Mouse (Mus musculus): Measurements from ENCODE around the gene Rprd2. TPM values are rescaled to one million over a fixed set of nuclear protein-coding genes. Genes with fewer than 3 reads are reported as not detected.

Rprd2 gene
- polyA plus RNA-seq, 1 experiment from 2014 or later, result 35.3 TPM

- ChIA-PET CTCF (interaction anchor here (1.5 kb wide), 1 partner anchor 21 kb away, joined by 3 read pairs; no protein-coding TSS in a partner anchor), POLR2A (no interaction called here)
- in situ Hi-C loops (cut with MboI; ENCODE audit: low pct_unique_long_range_greater_than_20kb), result no loop called here
- DNase-seq (ENCODE audit: low read depth, low spot score) (no peak), ATAC-seq (no peak)
- no peaks in the 10 kb centered on the region for H3K27me3 ChIP-seq
- no peak for TF ChIP-seq CTCF (IDR thresholded peaks at IDR 0.05)
Observed at GRCm38 (mm10) chr3:95785501-95785900, 33.2 kb downstream of the Rprd2 start.

GRCm38 (mm10) chr3:95771985-95772384 is 46.7 kb downstream of the Rprd2 start:
- no peak for DNase-seq (ENCODE audit: low read depth, low spot score)
- no peaks in the 10 kb centered on the region for H3K27me3 ChIP-seq
- TF ChIP-seq CTCF (IDR thresholded peaks at IDR 0.05), result peak; percentile 82
- no peak for ATAC-seq
- in situ Hi-C loops (cut with MboI; ENCODE audit: low pct_unique_long_range_greater_than_20kb), result loop anchor here (5.0 kb wide), 1 partner anchor 255 kb away; no protein-coding TSS in a partner anchor
- ChIA-PET POLR2A (no interaction called here), CTCF (interaction anchor here (1.0 kb wide), 1 partner anchor 137 kb away, joined by 3 read pairs; no protein-coding TSS in a partner anchor)

GRCm38 (mm10) chr3:95765534-95765933 is 53.1 kb downstream of the Rprd2 start:
- TF ChIP-seq CTCF (IDR thresholded peaks at IDR 0.05), result no peak
- POLR2A ChIA-PET, result interaction anchor here (1.1 to 1.3 kb wide), 2 partner anchors 10 to 250 kb away, joined by 3 to 4 read pairs; no protein-coding TSS in a partner anchor
- ATAC-seq, result no peak
- no peak for DNase-seq (ENCODE audit: low read depth, low spot score)
- no peaks in the 10 kb centered on the region for H3K27me3 ChIP-seq
- in situ Hi-C loops (cut with MboI; ENCODE audit: low pct_unique_long_range_greater_than_20kb), result no loop called here
- CTCF ChIA-PET, result interaction anchor here (1.4 kb wide), 1 partner anchor 15 kb away, joined by 3 read pairs; no protein-coding TSS in a partner anchor

- no peaks in the 10 kb centered on the region for H3K27me3 ChIP-seq
- POLR2A ChIA-PET, result no interaction called here
- DNase-seq (ENCODE audit: low read depth, low spot score), result no peak
- CTCF ChIA-PET, result no interaction called here
- no peak for ATAC-seq
- TF ChIP-seq CTCF (IDR thresholded peaks at IDR 0.05), result no peak
- in situ Hi-C loops (cut with MboI; ENCODE audit: low pct_unique_long_range_greater_than_20kb), result no loop called here
Observed at GRCm38 (mm10) chr3:95763811-95764210, 54.9 kb downstream of the Rprd2 start.

GRCm38 (mm10) chr3:95762961-95763360 is 55.7 kb downstream of the Rprd2 start:
- ATAC-seq (no peak), DNase-seq (ENCODE audit: low read depth, low spot score) (no peak)

GRCm38 (mm10) chr3:95761771-95762170 is 56.9 kb downstream of the Rprd2 start:
- in situ Hi-C loops (cut with MboI; ENCODE audit: low pct_unique_long_range_greater_than_20kb), result no loop called here
- ATAC-seq, result no peak
- H3K27me3 ChIP-seq, result no peaks in the 10 kb centered on the region
- CTCF ChIA-PET, result interaction anchor here (0.8 to 1.2 kb wide), 3 partner anchors 9 to 129 kb away, joined by 3 read pairs; no protein-coding TSS in a partner anchor
- POLR2A ChIA-PET, result no interaction called here
- no peak for DNase-seq (ENCODE audit: low read depth, low spot score)
- no peak for TF ChIP-seq CTCF (IDR thresholded peaks at IDR 0.05)

More at GRCm38 (mm10) chr3:95762961-95763360, 55.7 kb downstream of the Rprd2 start:
- no peak for TF ChIP-seq CTCF (IDR thresholded peaks at IDR 0.05)
- CTCF ChIA-PET, result no interaction called here
- in situ Hi-C loops (cut with MboI; ENCODE audit: low pct_unique_long_range_greater_than_20kb), result no loop called here
- H3K27me3 ChIP-seq, result no peaks in the 10 kb centered on the region
- POLR2A ChIA-PET, result no interaction called here

- in situ Hi-C loops (cut with MboI; ENCODE audit: low pct_unique_long_range_greater_than_20kb), result no loop called here
- POLR2A ChIA-PET, result interaction anchor here (0.6 kb wide), 1 partner anchor 74 kb away, joined by 3 read pairs; no protein-coding TSS in a partner anchor
- TF ChIP-seq CTCF (IDR thresholded peaks at IDR 0.05), result no peak
- no peak for DNase-seq (ENCODE audit: low read depth, low spot score)
- CTCF ChIA-PET, result interaction anchor here (0.8 to 1.0 kb wide), 2 partner anchors 12 to 128 kb away, joined by 3 to 5 read pairs; no protein-coding TSS in a partner anchor
- ATAC-seq, result no peak
- no peaks in the 10 kb centered on the region for H3K27me3 ChIP-seq
Observed at GRCm38 (mm10) chr3:95760656-95761055, 58.0 kb downstream of the Rprd2 start.

GRCm38 (mm10) chr3:95760106-95760505 is 58.6 kb downstream of the Rprd2 start, which contains the start of gene Tars2:
Tars2 (minus strand) TSS chr3:95760206.
- ChIA-PET CTCF (interaction anchor here (0.8 to 1.0 kb wide), 2 partner anchors 12 to 127 kb away, joined by 3 to 5 read pairs; no protein-coding TSS in a partner anchor), POLR2A (interaction anchor here (0.6 kb wide), 1 partner anchor 73 kb away, joined by 3 read pairs; no protein-coding TSS in a partner anchor)
- H3K27me3 ChIP-seq, result no peaks in the 10 kb centered on the region
- no peak for ATAC-seq
- in situ Hi-C loops (cut with MboI; ENCODE audit: low pct_unique_long_range_greater_than_20kb), result no loop called here
- TF ChIP-seq CTCF (IDR thresholded peaks at IDR 0.05), result no peak
- no peak for DNase-seq (ENCODE audit: low read depth, low spot score)

- no peaks in the 10 kb centered on the region for H3K27me3 ChIP-seq
- TF ChIP-seq CTCF (IDR thresholded peaks at IDR 0.05), result no peak
- ATAC-seq (no peak), DNase-seq (ENCODE audit: low read depth, low spot score) (no peak)
- in situ Hi-C loops (cut with MboI; ENCODE audit: low pct_unique_long_range_greater_than_20kb), result no loop called here
- POLR2A ChIA-PET, result no interaction called here
- CTCF ChIA-PET, result no interaction called here
Observed at GRCm38 (mm10) chr3:95758467-95759218, 60.0 kb downstream of the Rprd2 start.

GRCm38 (mm10) chr3:95756808-95757207 is 61.9 kb downstream of the Rprd2 start:
- DNase-seq (ENCODE audit: low read depth, low spot score), result no peak
- in situ Hi-C loops (cut with MboI; ENCODE audit: low pct_unique_long_range_greater_than_20kb), result no loop called here
- no peak for ATAC-seq
- CTCF ChIA-PET, result interaction anchor here (1.2 kb wide), 1 partner anchor 10 kb away, joined by 3 read pairs; no protein-coding TSS in a partner anchor
- no peak for TF ChIP-seq CTCF (IDR thresholded peaks at IDR 0.05)
- H3K27me3 ChIP-seq, result no peaks in the 10 kb centered on the region
- POLR2A ChIA-PET, result no interaction called here

Measured in Patski (cell line).